Mouse (Mus musculus): ENCODE results near the gene Tbc1d7. TPM values are rescaled to one million over a fixed set of nuclear protein-coding genes. Genes with fewer than 3 reads are reported as not detected.
A peak's percentile ranks its signal among the peaks of the same experiment; 100 is the strongest.

The Tbc1d7 gene
- total RNA-seq (2015; ENCODE audit: low replicate concordance), result 6.5 and 10.0 TPM in 2 replicates
- total RNA-seq (2017; ENCODE audit: low replicate concordance), result 4.7 and 6.7 TPM in 2 replicates

DNA sequence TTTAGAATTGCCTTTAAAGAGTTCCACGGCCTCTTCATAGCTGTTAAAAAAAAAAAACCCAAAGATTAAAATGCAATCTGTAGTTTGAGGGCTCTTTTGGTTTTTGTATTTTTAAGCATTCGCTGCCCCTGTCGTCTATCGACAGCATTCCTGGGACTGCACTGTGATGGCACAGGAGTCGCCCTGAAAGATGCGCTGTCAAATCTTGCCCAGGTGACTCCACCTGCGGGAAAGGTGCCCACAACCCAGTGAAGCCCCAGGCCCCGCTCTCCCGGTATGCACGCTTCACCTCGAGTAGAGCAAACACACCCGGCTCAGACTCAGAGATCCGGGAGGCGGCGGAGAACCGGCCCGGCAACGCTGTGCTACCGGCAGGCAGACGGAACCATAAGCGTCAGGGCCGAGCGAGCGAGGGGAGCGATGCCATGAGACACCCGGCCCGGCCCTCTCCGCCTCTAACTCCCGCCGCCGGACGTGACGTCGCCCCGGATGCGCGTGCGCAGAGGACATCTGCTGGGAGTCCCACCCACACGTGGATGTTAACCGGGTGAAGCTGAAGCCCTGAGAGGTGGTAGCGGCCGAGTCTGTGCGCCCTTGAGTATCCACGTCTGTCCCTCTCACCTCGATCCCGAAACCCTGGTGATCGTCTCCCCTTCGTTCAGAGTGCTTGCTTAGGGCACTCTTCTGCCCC lies at the start of gene Tbc1d7:
Gene Tbc1d7 (minus strand): TSS at position 482 of the 691 bp plus-strand sequence.
- peak; percentile 98 for ATAC-seq (replicated peaks; ENCODE audit: low FRiP score, poor library complexity, severe bottlenecking)

DNA sequence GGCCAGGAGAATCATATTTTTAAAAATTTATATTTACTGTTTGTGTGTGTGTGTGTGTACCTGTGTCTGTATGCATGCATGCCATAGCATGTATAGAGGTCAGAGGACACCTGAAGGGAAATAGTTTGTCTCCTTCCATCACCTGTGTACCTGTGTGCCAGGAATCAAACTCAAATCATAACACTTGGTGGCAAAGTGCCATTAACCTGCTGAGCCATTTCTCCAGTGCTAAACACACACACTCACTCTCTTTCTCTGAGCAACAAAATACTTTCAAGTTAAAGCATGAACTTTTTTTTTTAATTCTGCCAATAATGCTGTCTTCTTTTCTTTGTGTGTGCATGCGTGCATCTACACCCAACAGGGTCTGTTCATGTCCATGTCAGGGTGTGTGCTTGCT lies 49.3 kb upstream of the Tbc1d7 start:
- ATAC-seq (replicated peaks; ENCODE audit: low FRiP score, poor library complexity, severe bottlenecking), result no peak

DNA sequence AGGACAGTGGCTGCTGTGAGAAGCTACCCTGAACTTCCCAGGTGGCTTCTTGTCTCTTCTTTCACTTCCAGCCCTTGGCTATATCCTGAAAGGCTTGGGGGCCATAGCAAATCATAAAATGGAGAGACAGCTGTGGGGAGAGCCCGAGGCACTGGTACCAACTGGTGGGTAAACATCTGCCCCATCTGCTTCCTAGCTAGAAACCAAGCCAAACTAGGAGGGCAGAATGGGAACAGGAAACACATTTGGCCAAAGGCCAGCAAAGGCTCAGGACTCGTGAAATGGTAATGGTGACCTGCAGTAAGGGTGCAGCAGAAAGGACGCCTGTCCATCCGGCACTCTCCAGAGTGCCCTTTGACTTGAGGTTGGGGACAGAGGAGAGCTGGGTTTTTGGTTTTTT lies 47.5 kb upstream of the Tbc1d7 start:
- ATAC-seq (replicated peaks; ENCODE audit: low FRiP score, poor library complexity, severe bottlenecking), result no peak

DNA sequence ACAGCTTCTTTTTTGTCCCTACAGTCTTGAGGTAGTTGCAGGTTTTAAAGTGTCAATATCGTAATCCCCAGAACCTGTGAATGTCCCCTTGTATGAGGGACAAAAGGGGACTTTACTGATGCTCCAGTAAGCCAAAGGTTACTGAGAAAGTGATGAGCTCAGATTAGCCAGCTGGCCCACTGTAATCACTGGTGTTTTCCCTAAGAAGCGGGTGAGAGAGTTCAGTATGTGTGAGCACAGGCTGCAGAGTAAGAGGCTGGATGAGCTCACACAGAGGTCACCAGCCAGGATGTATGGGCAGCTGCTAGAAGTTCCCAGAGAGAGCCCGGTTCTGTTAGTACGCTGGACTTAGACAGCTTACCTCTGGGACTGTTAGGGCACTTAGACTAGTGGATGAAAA lies 47.0 kb upstream of the Tbc1d7 start:
- ATAC-seq (replicated peaks; ENCODE audit: low FRiP score, poor library complexity, severe bottlenecking), result no peak

DNA sequence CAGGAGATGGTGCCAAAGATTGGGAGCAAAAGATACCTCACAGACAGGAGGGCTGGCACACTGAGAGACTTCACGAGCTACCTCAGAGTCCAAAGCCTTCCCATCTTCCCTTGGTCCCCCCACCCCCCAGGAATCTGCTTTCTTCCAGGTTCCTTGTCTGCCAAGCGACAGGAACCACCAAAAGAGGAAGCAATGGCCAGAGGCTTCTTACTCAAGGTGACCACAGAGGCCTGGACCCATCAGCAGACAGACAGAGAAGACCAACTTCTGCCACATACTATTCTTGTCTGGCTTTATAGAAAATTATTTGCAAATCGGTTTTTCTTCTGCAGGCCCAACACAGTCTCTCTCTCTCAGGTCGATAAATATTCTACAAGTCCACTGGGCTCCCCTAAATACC lies 46.4 kb upstream of the Tbc1d7 start:
- no peak for ATAC-seq (replicated peaks; ENCODE audit: low FRiP score, poor library complexity, severe bottlenecking)

DNA sequence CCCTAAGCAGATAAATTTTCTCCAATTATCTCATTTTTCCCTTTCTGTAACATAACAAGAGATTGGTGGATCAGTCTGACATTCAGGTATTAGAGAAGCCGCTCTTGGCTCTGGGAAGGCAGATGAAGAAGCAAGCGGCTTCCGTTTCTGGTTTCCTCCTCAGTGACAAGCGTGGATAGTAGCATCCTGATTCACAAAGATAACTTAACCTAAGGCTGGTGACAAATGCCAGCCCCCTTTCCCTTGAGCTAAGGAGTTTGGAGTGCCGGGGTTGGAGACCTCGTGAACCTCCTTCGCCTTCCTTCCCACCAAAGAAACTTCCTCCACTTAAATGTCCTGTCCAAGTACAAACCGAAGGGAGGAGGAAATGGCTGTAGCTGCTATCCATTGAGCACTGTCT lies 45.8 kb upstream of the Tbc1d7 start:
- no peak for ATAC-seq (replicated peaks; ENCODE audit: low FRiP score, poor library complexity, severe bottlenecking)

DNA sequence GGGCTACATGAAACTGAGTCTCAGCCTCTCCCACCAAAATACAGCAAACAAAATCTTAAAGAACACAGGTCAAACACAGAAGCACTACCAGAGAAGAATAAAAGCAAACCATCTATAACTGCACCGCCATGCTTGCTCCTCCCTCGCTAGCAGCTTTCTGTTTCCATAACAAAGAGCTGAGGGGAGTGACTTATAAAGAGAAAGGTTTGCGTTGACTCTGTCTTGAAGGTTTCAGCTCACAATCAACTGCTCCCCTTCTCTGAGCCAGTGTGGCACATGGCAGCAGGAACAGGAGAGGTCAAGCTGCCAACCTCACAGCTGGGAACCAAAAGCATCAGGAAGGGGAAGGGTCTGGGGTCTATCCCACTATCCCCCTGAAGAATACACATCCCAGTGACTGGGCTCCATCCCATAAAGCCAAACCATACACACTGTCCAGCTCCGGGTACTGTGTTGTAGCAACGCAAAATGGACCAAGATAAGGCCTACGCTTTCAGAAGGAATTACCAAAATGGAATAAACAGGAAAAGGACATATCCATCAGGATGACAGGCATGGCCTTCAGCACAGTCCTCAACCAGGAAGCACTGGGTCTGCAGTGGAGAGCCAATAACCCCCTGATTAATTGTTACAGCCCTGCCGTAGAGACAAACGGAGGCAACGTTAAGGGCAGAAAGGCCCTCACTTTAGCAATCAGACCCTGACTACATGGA lies 44.8 kb upstream of the Tbc1d7 start:
- no peak for ATAC-seq (replicated peaks; ENCODE audit: low FRiP score, poor library complexity, severe bottlenecking)

DNA sequence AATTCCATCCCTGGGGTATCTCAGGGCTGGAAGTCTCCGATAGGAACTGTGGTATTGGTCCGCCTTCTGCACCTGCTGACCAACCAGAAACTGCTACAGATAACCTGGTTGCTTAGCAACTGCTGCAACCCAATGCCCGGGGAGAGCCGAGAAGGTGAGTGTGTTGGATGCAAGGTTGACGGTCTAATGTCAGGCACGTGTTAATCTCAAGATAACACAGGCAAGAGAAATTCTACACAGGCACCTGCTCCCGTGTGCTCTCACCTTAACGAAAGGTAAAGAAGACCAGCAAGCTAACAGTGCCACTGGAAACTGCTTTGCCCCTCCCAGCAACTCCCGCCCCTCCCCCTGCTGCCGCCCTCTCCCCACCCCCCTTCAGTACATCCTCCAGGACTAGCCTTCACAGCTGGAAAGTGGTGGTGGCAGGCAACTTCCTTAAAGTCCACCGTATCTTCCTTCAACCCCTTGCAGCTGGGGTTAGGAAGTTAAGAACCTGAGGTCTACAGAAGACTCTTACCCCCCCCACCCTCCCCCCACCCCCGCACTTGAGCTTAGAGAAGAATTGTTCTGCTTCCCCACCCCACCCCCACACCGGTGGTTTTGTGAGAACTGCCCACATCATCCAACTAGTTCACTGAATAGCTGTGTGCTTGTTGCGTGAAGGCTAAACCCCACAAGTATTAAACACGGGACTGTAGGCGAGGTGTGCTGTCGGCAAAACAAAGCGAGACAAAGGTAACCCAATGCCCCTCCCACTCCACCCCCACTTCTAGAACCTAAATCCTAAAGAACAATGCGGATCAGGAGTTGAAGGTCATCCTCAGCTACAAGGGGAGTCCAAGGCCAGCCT lies 44.1 kb upstream of the Tbc1d7 start:
- ATAC-seq (replicated peaks; ENCODE audit: low FRiP score, poor library complexity, severe bottlenecking), result no peak

DNA sequence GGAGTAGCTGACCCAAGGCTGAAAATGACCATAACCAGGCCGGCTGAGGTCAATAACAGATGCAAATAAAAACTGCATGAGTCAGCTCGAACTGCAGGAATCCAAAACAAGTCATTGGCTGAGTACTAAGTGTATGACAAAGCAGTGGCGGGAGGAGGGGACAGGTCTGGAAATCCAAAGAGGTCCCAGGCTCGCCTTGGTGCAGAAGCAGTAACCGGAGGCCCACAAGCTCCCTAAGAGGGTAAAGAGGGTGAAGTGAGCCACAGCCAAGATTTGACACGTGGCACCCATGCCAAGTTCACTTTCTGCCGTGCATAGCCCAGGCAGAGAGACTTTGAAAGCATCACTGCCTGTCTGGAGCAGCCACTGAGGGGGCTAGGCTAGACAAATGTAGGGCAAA lies 41.0 kb upstream of the Tbc1d7 start:
- no peak for ATAC-seq (replicated peaks; ENCODE audit: low FRiP score, poor library complexity, severe bottlenecking)

DNA sequence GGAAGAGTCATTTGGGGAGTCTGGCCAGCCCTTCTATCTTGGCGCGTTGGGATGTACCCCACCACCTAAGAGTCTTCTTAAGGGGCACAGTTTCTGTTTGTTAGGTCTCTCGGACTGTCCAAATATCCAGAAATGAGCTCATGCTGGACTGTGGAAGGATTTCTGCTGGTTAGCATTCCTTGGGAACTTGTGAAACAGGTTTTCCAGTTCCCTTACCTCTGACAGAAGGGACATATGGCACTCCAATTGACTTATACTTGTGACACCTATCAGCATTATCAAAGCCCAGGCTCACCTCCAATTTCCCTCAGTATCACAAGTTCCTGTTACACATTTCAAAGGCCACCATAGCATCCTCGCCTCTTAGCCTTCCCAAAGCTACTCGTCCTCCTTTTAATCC lies 39.7 kb upstream of the Tbc1d7 start:
- ATAC-seq (replicated peaks; ENCODE audit: low FRiP score, poor library complexity, severe bottlenecking), result no peak

DNA sequence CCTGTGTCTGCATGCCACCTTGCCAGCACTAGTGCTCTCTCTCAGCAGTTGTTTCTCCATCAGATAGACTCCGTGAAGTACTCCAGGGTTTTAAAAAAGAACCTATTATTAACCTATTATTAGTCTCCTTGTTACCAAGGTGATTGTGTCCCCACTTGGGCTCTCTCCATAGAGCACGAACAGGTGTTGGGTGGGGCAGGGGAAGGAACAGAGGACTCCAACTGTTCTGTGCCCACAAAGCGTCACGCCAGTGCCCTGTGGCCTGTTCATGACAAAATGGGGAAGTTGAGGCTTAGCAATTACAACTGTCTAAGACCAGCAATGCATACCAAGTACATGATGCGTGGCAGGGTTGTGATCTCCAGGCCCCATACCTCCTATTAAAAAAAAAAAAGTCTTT lies 38.3 kb upstream of the Tbc1d7 start:
- no peak; the same call in 1 of the 2 replicates for ATAC-seq (replicated peaks; ENCODE audit: low FRiP score, poor library complexity, severe bottlenecking)

DNA sequence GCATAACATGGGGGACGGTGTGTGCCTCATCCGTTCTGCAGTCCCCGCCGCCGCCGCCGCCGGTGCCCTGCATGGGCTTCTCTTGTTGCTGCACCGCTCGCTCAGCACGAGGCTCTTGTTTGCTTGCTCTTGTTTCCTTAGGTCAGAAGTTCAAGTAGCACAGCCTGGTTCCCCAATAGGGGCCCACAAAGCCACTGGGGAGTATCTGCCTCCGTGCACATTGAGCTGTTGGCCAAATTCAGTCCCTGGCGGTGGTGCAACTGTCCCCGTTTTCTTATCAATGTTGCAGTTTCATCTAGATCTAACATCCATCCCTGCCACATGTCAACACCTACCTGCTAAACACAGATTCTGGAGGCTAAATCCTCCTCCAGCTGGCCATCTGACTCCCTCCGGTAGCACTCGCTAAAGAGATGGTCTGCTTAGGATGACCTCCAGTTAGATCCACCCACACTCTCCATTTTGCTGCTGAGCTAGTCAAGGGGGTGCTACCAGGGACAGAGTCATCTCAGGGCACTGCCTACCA lies 37.7 kb upstream of the Tbc1d7 start:
- ATAC-seq (replicated peaks; ENCODE audit: low FRiP score, poor library complexity, severe bottlenecking), result no peak

DNA sequence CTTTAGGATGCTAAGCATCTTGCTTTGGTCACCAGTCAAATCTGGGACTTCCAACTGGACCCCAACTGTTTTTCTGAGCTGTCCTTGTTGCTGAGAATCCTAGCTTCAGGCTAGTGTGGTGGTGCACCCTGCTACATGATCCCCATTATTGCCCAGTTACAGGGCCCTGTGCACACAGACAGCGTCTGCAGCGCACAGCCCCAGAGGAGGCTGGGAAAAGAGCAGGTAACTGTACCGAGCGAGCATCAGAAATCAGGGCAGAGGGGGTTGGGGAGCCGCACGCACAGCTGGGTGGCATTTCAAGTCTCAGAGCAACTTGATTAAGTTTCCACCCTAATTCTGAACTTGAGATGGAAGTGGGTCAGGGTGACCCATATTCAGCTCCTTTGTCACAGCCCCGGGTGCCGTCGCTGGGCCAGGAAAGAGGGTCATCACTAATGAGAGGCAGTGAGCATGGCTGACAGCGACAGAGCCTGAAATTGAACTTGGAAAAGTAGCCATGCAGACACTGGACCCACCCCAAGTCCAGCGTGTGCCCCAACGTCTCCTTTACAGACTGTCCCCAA lies 34.9 kb upstream of the Tbc1d7 start:
- ATAC-seq (replicated peaks; ENCODE audit: low FRiP score, poor library complexity, severe bottlenecking), result no peak

DNA sequence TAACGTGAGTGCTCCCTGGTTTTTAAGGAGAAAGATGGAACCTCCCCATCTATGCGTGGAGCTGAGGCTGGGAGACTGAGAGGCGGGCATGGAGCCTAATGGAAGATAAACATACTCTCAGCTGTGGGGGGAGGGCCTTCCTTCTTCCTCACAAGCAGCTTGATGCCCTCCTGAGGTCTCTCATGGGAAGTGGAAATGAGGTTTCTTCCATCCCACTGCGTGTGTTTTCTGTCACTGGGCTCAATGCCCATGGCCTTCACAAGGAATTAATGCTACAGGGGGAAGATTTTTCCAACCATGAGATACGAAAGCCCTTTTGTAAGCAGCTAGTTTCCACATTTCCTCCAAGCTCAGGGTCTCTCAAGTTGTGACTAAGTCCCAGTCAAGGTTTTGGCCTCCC lies 32.3 kb upstream of the Tbc1d7 start:
- ATAC-seq (replicated peaks; ENCODE audit: low FRiP score, poor library complexity, severe bottlenecking), result no peak

DNA sequence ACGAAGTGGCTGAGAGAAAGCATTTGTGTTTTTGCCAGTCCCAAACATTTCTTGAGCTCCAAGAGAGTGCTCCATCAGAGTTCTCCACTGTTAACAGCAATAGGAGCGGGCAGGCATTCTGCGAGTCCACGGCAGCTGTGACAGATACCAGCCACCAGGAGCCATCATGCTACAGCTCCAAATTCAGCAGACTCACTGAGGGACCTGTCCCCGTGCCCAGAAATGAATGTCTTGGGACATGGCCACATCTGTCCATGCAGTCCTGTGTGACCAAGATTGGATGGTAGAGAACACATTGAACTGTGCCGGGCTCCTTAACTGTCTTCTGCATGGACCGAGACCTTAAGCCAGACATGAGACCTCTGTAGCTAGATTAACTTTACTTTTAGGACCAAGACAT lies 31.9 kb upstream of the Tbc1d7 start:
- ATAC-seq (replicated peaks; ENCODE audit: low FRiP score, poor library complexity, severe bottlenecking), result no peak

DNA sequence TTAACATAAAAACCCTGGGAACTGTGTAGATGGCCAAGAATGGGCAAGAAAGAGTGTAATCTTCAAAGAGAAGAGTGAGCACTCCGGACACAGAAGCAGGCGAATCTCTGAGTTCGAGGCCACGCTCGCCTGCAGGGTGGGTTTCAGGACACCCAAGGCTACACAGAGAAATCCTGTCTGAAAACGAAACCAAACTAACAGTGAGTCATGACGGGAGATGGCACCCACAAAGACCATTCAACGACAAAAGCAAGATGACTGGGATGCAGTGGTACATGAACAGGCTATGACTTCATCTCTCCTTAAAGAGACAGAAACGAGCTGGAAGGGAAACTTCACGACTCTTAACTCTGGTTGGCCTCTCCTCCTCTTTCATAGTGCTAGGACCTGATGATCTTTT lies 31.1 kb upstream of the Tbc1d7 start:
- ATAC-seq (replicated peaks; ENCODE audit: low FRiP score, poor library complexity, severe bottlenecking), result no peak

DNA sequence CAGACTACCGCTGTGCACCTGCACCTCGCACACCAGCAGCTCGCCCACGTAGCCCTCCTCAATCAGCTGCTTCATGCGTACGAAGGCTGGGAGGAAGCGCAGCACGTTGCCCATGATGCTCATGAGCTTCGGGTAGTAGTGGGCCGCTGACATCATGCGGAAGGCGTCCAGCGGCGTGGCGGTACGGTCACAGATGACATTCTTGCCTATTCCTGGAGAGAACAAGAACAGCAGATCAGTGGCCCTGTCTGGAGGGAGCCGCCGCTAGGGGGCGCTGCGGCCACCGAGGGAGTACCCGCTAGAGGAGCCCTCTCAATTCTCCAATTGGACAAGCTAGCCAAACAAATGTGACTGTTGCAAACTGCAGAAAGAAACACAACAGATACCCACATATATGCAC lies 29.7 kb upstream of the Tbc1d7 start:
- ATAC-seq (replicated peaks; ENCODE audit: low FRiP score, poor library complexity, severe bottlenecking), result 0 out of 2 replicates have a peak, but pooled peaks have one; percentile 48

DNA sequence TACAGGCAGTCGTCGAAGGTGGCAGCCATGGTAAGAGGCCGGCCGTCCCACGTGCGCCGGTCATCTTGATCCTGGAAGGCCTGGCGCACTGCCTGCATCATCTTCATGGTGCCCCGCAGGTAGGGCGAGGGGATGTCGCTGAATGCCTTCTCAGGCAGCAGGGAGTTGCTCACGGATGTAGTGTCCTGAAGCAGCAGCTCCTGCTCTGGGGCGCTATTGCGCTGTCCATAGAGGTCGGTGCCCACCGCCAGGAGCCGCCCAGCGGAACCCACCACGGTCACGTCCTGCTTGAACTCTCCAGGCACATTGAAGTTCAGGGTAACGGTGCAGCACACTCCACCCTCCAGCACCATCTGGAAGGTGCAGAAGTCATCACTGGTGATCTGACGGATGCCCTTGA lies 29.2 kb upstream of the Tbc1d7 start:
- ATAC-seq (replicated peaks; ENCODE audit: low FRiP score, poor library complexity, severe bottlenecking), result no peak

DNA sequence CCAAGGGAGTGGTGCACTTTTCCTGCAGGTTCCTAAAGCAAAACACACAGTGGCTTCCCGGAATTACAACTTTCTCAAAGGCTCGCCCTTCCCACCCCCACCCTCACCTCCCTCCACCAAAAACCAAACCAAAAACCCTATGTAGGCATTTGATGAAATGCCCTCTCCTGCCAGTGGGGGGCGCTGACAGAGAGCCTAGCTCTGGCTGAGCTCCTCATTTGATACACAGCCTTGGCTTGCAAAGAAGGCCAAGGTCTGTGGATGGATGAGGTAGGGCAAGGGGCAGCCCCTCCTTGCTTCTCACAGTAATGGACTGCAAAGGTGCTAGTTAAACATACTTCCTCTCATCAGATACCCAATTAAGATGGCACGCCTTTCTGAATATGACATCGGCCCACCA lies 28.4 kb upstream of the Tbc1d7 start:
- no peak for ATAC-seq (replicated peaks; ENCODE audit: low FRiP score, poor library complexity, severe bottlenecking)

DNA sequence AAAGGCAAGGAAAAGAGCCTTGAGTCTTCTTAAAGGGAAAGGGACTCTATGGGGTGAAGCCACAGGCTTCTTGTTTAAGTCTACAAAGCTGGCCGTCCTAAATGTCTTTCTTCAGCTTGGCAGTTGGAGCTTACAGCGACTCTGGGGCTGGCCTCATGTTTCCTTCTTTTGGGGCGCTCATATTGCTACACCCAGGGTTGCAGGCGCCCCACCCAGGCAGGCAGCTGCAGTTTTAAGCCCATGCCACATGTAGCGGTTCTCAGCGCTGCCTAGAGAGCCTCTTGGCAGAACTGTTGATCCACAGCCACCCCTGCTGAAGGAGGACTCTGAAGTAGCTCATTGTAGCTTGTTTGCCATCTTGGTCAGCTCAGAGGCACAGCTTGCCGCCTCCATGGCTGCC lies 28.0 kb upstream of the Tbc1d7 start:
- no peak for ATAC-seq (replicated peaks; ENCODE audit: low FRiP score, poor library complexity, severe bottlenecking)
